Mouse (Mus musculus): ENCODE data around the gene Rcn3. TPM values are rescaled to one million over a fixed set of nuclear protein-coding genes. Genes with fewer than 3 reads are reported as not detected.

Gene Rcn3
- polyA plus RNA-seq, 1 experiment from 2014 or later = 127 TPM

GRCm38 (mm10) chr7:45048923-45049657 lies 42.9 kb downstream of the Rcn3 start:
- Histone ChIP-seq H3K4me1 (replicated peaks) (peaks cover 32% of the 10 kb centered on the region), H3K36me3 (peaks cover 68% of the 10 kb centered on the region), H3K4me3 (no peak overlapping the region), H3K9ac (no peak overlapping the region), H3K4me2 (no peak overlapping the region), H3K27ac (replicated peaks) (no peak overlapping the region), H3K27me3 (no peaks in the 10 kb centered on the region), H3K9me3 (no peaks in the 10 kb centered on the region)
- no peak for ATAC-seq (ENCODE audit: low read depth)
- 93% methylated on average over 23 of the region's 23 CpGs for WGBS

GRCm38 (mm10) chr7:45048001-45048890 lies 43.8 kb downstream of the Rcn3 start:
- no peak overlapping the region for H3K9ac ChIP-seq
- WGBS = 94% methylated on average over 38 of the region's 38 CpGs

GRCm38 (mm10) chr7:45047491-45047890 lies 44.5 kb downstream of the Rcn3 start:
- Histone ChIP-seq H3K27ac (replicated peaks) (no peak overlapping the region), H3K4me2 (no peak overlapping the region), H3K9ac (no peak overlapping the region), H3K27me3 (no peaks in the 10 kb centered on the region), H3K36me3 (peaks cover 84% of the 10 kb centered on the region), H3K4me1 (replicated peaks) (peaks cover 27% of the 10 kb centered on the region), H3K4me3 (no peak overlapping the region), H3K9me3 (no peaks in the 10 kb centered on the region)
- ATAC-seq (ENCODE audit: low read depth) = no peak
- WGBS = 95% methylated on average over 14 of the region's 14 CpGs

More at GRCm38 (mm10) chr7:45048001-45048890, 43.8 kb downstream of the Rcn3 start:
- peaks cover 76% of the 10 kb centered on the region for H3K36me3 ChIP-seq
- H3K27me3 ChIP-seq = no peaks in the 10 kb centered on the region
- no peak overlapping the region for H3K4me2 ChIP-seq
- peaks cover 27% of the 10 kb centered on the region for H3K4me1 ChIP-seq (replicated peaks)
- no peak for ATAC-seq (ENCODE audit: low read depth)
- no peak overlapping the region for H3K4me3 ChIP-seq
- H3K27ac ChIP-seq (replicated peaks) = no peak overlapping the region
- H3K9me3 ChIP-seq = no peaks in the 10 kb centered on the region

- Histone ChIP-seq H3K4me1 (replicated peaks) (peaks cover 25% of the 10 kb centered on the region), H3K4me3 (no peak overlapping the region), H3K9me3 (no peaks in the 10 kb centered on the region), H3K36me3 (peaks cover 90% of the 10 kb centered on the region), H3K27me3 (no peaks in the 10 kb centered on the region), H3K9ac (no peak overlapping the region), H3K4me2 (no peak overlapping the region), H3K27ac (replicated peaks) (no peak overlapping the region)
- WGBS = 97% methylated on average over 26 of the region's 26 CpGs
- ATAC-seq (ENCODE audit: low read depth) = no peak
Observed at GRCm38 (mm10) chr7:45046853-45047350, 45.1 kb downstream of the Rcn3 start.

- Histone ChIP-seq H3K9ac (no peak overlapping the region), H3K4me1 (replicated peaks) (peaks cover 14% of the 10 kb centered on the region), H3K27ac (replicated peaks) (no peak overlapping the region), H3K36me3 (peaks cover 100% of the 10 kb centered on the region), H3K4me2 (no peak overlapping the region), H3K27me3 (no peaks in the 10 kb centered on the region), H3K9me3 (no peaks in the 10 kb centered on the region), H3K4me3 (no peak overlapping the region)
- WGBS = 95% methylated on average over 22 of the region's 22 CpGs
- no peak for ATAC-seq (ENCODE audit: low read depth)
Observed at GRCm38 (mm10) chr7:45045741-45046140, 46.3 kb downstream of the Rcn3 start.

- WGBS = 94% methylated on average over 14 of the region's 14 CpGs
- no peaks in the 10 kb centered on the region for H3K9me3 ChIP-seq
- no peak for ATAC-seq (ENCODE audit: low read depth)
- peaks cover 100% of the 10 kb centered on the region for H3K36me3 ChIP-seq
- no peak overlapping the region for H3K4me3 ChIP-seq
- no peak overlapping the region for H3K4me2 ChIP-seq
- no peaks in the 10 kb centered on the region for H3K27me3 ChIP-seq
- H3K4me1 ChIP-seq (replicated peaks) = no peaks in the 10 kb centered on the region
- no peak overlapping the region for H3K27ac ChIP-seq (replicated peaks)
- H3K9ac ChIP-seq = no peak overlapping the region
Observed at GRCm38 (mm10) chr7:45043307-45043706, 48.7 kb downstream of the Rcn3 start.

GRCm38 (mm10) chr7:45040851-45041250 lies 51.2 kb downstream of the Rcn3 start:
- Histone ChIP-seq H3K4me3 (no peak overlapping the region), H3K27ac (replicated peaks) (no peak overlapping the region), H3K9ac (no peak overlapping the region), H3K36me3 (peaks cover 100% of the 10 kb centered on the region), H3K4me2 (no peak overlapping the region), H3K4me1 (replicated peaks) (no peaks in the 10 kb centered on the region), H3K9me3 (no peaks in the 10 kb centered on the region), H3K27me3 (no peaks in the 10 kb centered on the region)
- WGBS = 94% methylated on average over 9 of the region's 9 CpGs
- ATAC-seq (ENCODE audit: low read depth) = no peak

GRCm38 (mm10) chr7:45038411-45038810 lies 53.6 kb downstream of the Rcn3 start:
- Histone ChIP-seq H3K9ac (no peak overlapping the region), H3K4me3 (no peak overlapping the region), H3K36me3 (peaks cover 100% of the 10 kb centered on the region), H3K4me2 (no peak overlapping the region), H3K9me3 (no peaks in the 10 kb centered on the region), H3K4me1 (replicated peaks) (no peaks in the 10 kb centered on the region), H3K27me3 (no peaks in the 10 kb centered on the region), H3K27ac (replicated peaks) (no peak overlapping the region)
- WGBS = 97% methylated on average over 9 of the region's 9 CpGs
- ATAC-seq (ENCODE audit: low read depth) = no peak

GRCm38 (mm10) chr7:45037720-45038361 lies 54.2 kb downstream of the Rcn3 start:
- Histone ChIP-seq H3K9me3 (no peaks in the 10 kb centered on the region), H3K27me3 (no peaks in the 10 kb centered on the region), H3K4me2 (no peak overlapping the region), H3K27ac (replicated peaks) (no peak overlapping the region), H3K4me1 (replicated peaks) (no peaks in the 10 kb centered on the region), H3K9ac (no peak overlapping the region), H3K4me3 (no peak overlapping the region), H3K36me3 (peaks cover 100% of the 10 kb centered on the region)
- no peak for ATAC-seq (ENCODE audit: low read depth)
- WGBS = 72% methylated on average over 7 of the region's 7 CpGs

- Histone ChIP-seq H3K9ac (no peak overlapping the region), H3K4me2 (no peak overlapping the region), H3K27ac (replicated peaks) (no peak overlapping the region), H3K27me3 (no peaks in the 10 kb centered on the region), H3K36me3 (peaks cover 100% of the 10 kb centered on the region), H3K9me3 (no peaks in the 10 kb centered on the region), H3K4me1 (replicated peaks) (no peaks in the 10 kb centered on the region), H3K4me3 (no peak overlapping the region)
- no peak for ATAC-seq (ENCODE audit: low read depth)
- WGBS = 91% methylated on average over 11 of the region's 11 CpGs
Observed at GRCm38 (mm10) chr7:45036702-45037101, 55.3 kb downstream of the Rcn3 start.

- ATAC-seq (ENCODE audit: low read depth) = no peak
- WGBS = 95% methylated on average over 3 of the region's 3 CpGs
- no peak overlapping the region for H3K4me2 ChIP-seq
- H3K36me3 ChIP-seq = peaks cover 100% of the 10 kb centered on the region
- no peak overlapping the region for H3K9ac ChIP-seq
- H3K4me3 ChIP-seq = no peak overlapping the region
- H3K4me1 ChIP-seq (replicated peaks) = no peaks in the 10 kb centered on the region
- H3K27me3 ChIP-seq = no peaks in the 10 kb centered on the region
- no peaks in the 10 kb centered on the region for H3K9me3 ChIP-seq
- H3K27ac ChIP-seq (replicated peaks) = no peak overlapping the region
Observed at GRCm38 (mm10) chr7:45035631-45036030, 56.4 kb downstream of the Rcn3 start.

All from neural tube, embryonic 13.5 days (tissue).